8 mouse cellular contexts compared by ENCODE assay signal in the genomic region with DNA sequence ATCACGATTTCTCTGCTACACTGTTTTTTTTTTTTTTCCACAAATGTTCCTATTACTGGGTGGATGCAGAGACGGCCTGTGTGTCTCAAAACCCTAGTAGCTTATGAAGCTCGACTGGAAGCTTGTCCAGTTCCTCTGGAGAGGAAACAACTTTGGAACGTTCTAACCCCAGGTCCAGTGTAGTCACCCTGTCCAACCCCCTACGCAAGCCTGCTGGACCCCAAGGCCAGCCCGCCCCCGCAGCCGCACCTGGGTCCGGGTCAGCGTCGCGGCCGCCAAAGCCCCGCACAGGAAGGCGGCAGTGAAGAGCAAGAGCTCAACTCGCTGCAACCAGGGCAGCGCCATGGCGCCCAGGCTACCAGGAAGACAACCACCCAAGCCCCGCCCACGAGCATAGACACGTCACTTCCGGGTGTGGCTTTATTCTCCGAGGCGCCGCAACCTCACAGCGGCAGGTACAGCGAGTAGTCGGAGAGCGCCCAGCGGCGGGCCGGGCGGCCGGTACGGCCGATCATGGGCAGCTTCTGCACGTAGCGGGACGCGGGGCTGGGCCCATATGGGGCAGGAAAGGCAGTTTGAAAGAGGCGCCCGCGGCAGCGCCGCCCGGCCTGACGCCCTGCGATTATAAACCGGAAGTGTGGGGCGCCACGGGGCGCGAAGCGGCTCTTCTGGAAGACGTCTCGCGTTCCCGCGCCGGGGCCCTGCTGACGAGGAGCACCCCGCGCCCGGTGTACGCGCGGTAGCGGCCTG. TPM values are rescaled to one million over a fixed set of nuclear protein-coding genes. Genes with fewer than 3 reads are reported as not detected.
DNase-seq lines count a peak whose midpoint lies in the region; ATAC-seq lines count a peak whose summit lies in the region.

A gene (minus strand): TSS at position 382 of the 750 bp plus-strand sequence.

- H3K4me2 ChIP-seq in hindbrain, embryonic 15.5 days: peak within 1 kb of the TSS; percentile 95

- H3K4me3 ChIP-seq in hindbrain, embryonic 15.5 days: peak within 1 kb of the TSS; percentile 68
- H3K4me3 ChIP-seq in macrophage (ENCODE audit: inconsistent target): peak within 1 kb of the TSS; percentile 61

- peak; percentile 95 for ATAC-seq in hindbrain, embryonic 15.5 days (ENCODE audit: low FRiP score, low read depth)

- WGBS in hindbrain, embryonic 15.5 days: under 1% methylated on average over 64 of the region's 68 CpGs
- WGBS in macrophage (ENCODE audit: missing documents): under 1% methylated on average over 64 of the region's 68 CpGs

- peak within 1 kb of the TSS; percentile 84 for H3K9ac ChIP-seq in hindbrain, embryonic 15.5 days

- no peaks in the 10 kb centered on the region for H3K9me3 ChIP-seq in hindbrain, embryonic 15.5 days

- H3K27me3 ChIP-seq in hindbrain, embryonic 15.5 days: no peaks in the 10 kb centered on the region

- H3K4me1 ChIP-seq in hindbrain, embryonic 15.5 days (replicated peaks): peaks cover 42% of the 10 kb centered on the region

- DNase-seq in R1 (ENCODE audit: low read depth, low spot score): peak; percentile 96
- DNase-seq in cerebellum, postnatal 25 days: peak; percentile 98 to 99
- DNase-seq in frontal cortex, postnatal 36 days (ENCODE audit: low spot score in 2 of 2): peak; percentile 97 to 98
- peak; percentile 96 to 97 for DNase-seq in left cerebral cortex, adult 18-20 months (ENCODE audit: low spot score in 2 of 2)
- DNase-seq in right cerebral cortex, adult 18-20 months: peak; percentile 97
- DNase-seq in urinary bladder, postnatal 10 days (ENCODE audit: low spot score): peak; percentile 86

- peaks cover 46% of the 10 kb centered on the region for H3K79me2 ChIP-seq in macrophage (ENCODE audit: inconsistent target)

- peak within 1 kb of the TSS; percentile 99 for H3K27ac ChIP-seq in hindbrain, embryonic 15.5 days (replicated peaks)
- H3K27ac ChIP-seq in macrophage: peak within 1 kb of the TSS; percentile 49

- peaks cover 28% of the 10 kb centered on the region for H3K36me3 ChIP-seq in hindbrain, embryonic 15.5 days
- peaks cover 18% of the 10 kb centered on the region for H3K36me3 ChIP-seq in macrophage (ENCODE audit: inconsistent target)

RNA-seq across cellular contexts. Expression of the gene that starts here (rescaled TPM):
- 31.6 and 33.1 TPM in 2 replicates for polyA plus RNA-seq in hindbrain, embryonic 15.5 days (2015; fragmentation: Nextera tagmentation; extraction: Ambion mirVana)
- 1 to 10 TPM; 7.6 to 7.8 TPM for total RNA-seq in left cerebral cortex, adult 18-20 months (2021)
- 10 to 100 TPM in 15 of 26 experiments, 1 to 10 TPM in 11; 3.2 to 23.5 (median 12.1) TPM for total RNA-seq in macrophage (2018; cell fraction: chromatin; rRNA removed)
- total RNA-seq in macrophage (2018; cell fraction: cytosol; rRNA removed): 100 to 1,000 TPM in 2 of 26 experiments, 10 to 100 TPM in 24; 58.3 to 105 (median 84.5) TPM
- total RNA-seq in macrophage (2018; cell fraction: nucleus; rRNA removed): 10 to 100 TPM in 25 of 26 experiments, 1 to 10 TPM in 1; 8.6 to 64.0 (median 37.8) TPM
- polyA plus RNA-seq in macrophage (2018): 70.7 to 93.4 TPM (median 87.5 TPM) in 3 replicates

Comparison
In these comparisons a context has a peak if more than half of its experiments do, and no peak if none do; other contexts are left out.
1. Peak in every context shown above with its lines: DNase-seq, ATAC-seq, H3K4me3 ChIP-seq and H3K27ac ChIP-seq.